In the genomic region with DNA sequence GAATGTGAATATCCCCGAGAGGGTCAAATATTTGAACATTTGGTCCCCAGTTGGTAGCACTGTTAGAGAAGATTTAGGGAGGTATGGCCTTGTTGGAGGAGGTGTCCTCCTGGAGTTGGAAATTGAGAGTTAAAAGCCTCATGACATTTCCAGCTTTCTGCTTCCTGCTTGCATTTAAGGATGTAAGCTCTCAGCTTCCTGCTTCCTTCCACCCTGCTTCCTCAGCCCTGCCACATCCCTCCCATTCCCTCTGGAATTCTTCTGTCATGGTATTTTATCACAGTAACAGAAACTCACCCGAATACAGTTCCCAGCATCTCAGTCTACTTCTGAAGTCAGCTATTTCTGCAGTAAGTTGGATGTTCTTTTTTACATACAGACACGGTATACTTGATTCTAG, we compare ENCODE assay signal across 26 mouse cellular contexts.
"Had no signal": no experiment of that assay in that cellular context is flagged by ENCODE, and none has a peak within 500 bp of the region (broad histone marks: within the 10 kb centered on the region; RNA-seq: fewer than 3 reads in every experiment).

No protein-coding gene starts in this region.

- H3K4me2 ChIP-seq: heart, embryonic 13.5 days; heart, embryonic 15.5 days; hindbrain, embryonic 12.5 days; hindbrain, embryonic 14.5 days; intestine, embryonic 15.5 days; limb, embryonic 12.5 days; liver, embryonic 12.5 days had no signal

- H3K4me3 ChIP-seq: gastrocnemius, adult 2 months; heart, embryonic 10.5 days; heart, embryonic 13.5 days; heart, embryonic 15.5 days; hindbrain, embryonic 10.5 days; hindbrain, embryonic 12.5 days; intestine, embryonic 15.5 days; layer of hippocampus, adult 2 months; left cerebral cortex, adult 2 months; limb, embryonic 10.5 days; limb, embryonic 12.5 days; liver, embryonic 12.5 days had no signal

- H3K36me3 ChIP-seq: heart, embryonic 13.5 days; heart, embryonic 15.5 days; hindbrain, embryonic 10.5 days; hindbrain, embryonic 12.5 days; intestine, embryonic 15.5 days; limb, embryonic 10.5 days; limb, embryonic 12.5 days; liver, embryonic 12.5 days had no signal

- H3K27ac ChIP-seq: gastrocnemius, adult 2 months; heart, embryonic 10.5 days; heart, embryonic 13.5 days; heart, embryonic 15.5 days; hindbrain, embryonic 10.5 days; hindbrain, embryonic 12.5 days; hindbrain, embryonic 14.5 days; intestine, embryonic 15.5 days; layer of hippocampus, adult 2 months; left cerebral cortex, adult 2 months; limb, embryonic 10.5 days; limb, embryonic 12.5 days; liver, embryonic 12.5 days; liver, embryonic 14.5 days had no signal

- H3K9me3 ChIP-seq: heart, embryonic 10.5 days; heart, embryonic 13.5 days; heart, embryonic 15.5 days; hindbrain, embryonic 10.5 days; hindbrain, embryonic 12.5 days; intestine, embryonic 15.5 days; limb, embryonic 10.5 days; limb, embryonic 12.5 days; liver, embryonic 12.5 days had no signal

- H3K27me3 ChIP-seq: heart, embryonic 13.5 days; heart, embryonic 15.5 days; hindbrain, embryonic 12.5 days; intestine, embryonic 15.5 days; limb, embryonic 12.5 days; liver, embryonic 12.5 days had no signal

- ATAC-seq: forebrain, embryonic 16.5 days; hindbrain, embryonic 16.5 days; inflammation-experienced regulatory T-cells, adult 6 months; intestine, embryonic 15.5 days; intestine, postnatal 0 days; liver, embryonic 12.5 days had no signal

- DNase-seq: gastrocnemius, adult 2 months; gastrocnemius, postnatal 10 days; gastrocnemius, postnatal 25 days; kidney, adult 18-20 months; kidney, adult 8-10 months; kidney, postnatal 10 days; kidney, postnatal 25 days; kidney, postnatal 4 days; liver had no signal

- H3K9ac ChIP-seq: heart, embryonic 13.5 days; heart, embryonic 15.5 days; hindbrain, embryonic 12.5 days; hindbrain, embryonic 14.5 days; intestine, embryonic 15.5 days; limb, embryonic 12.5 days; liver, embryonic 12.5 days; liver, embryonic 14.5 days had no signal
